Mouse (Mus musculus): Measurements from ENCODE around the gene Mlh1. TPM values are rescaled to one million over a fixed set of nuclear protein-coding genes. Genes with fewer than 3 reads are reported as not detected.

The Mlh1 gene
- polyA plus RNA-seq (2014; fragmentation: Nextera tagmentation; extraction: Ambion mirVana) = 38.5 and 45.5 TPM in 2 replicates

GRCm38 (mm10) chr9:111271434-111272160 lies at the start of gene Mlh1, which contains the start of gene Epm2aip1:
Gene Mlh1 (minus strand): TSS chr9:111271791.
Gene Epm2aip1 (plus strand): TSS chr9:111271929.
- WGBS = under 1% methylated on average over 62 of the region's 64 CpGs

GRCm38 (mm10) chr9:111320912-111321311 lies 49.3 kb upstream of the Mlh1 start:
- DNase-seq (ENCODE audit: low spot score) (no peak), ATAC-seq (ENCODE audit: low FRiP score) (no peak)
- H3K4me2 ChIP-seq (replicated peaks; ENCODE audit: low read depth, low read length) = no peak overlapping the region
- H3K9ac ChIP-seq (ENCODE audit: low read depth, low read length) = no peak overlapping the region
- 87% methylated on average over 4 of the region's 4 CpGs for WGBS
- no peaks in the 10 kb centered on the region for H3K4me1 ChIP-seq (replicated peaks; ENCODE audit: control insufficient read depth, insufficient read depth, low read length)
- no peak overlapping the region for H3K27ac ChIP-seq (ENCODE audit: low read depth, low read length)
- H3K36me3 ChIP-seq (ENCODE audit: control insufficient read depth, insufficient read depth, low read length) = no peaks in the 10 kb centered on the region
- H3K9me3 ChIP-seq (ENCODE audit: control insufficient read depth, low read length) = no peaks in the 10 kb centered on the region
- H3K4me3 ChIP-seq (ENCODE audit: low read depth, low read length) = no peak overlapping the region
- H3K27me3 ChIP-seq (ENCODE audit: control insufficient read depth, insufficient read depth, low read length) = no peaks in the 10 kb centered on the region

More at GRCm38 (mm10) chr9:111271434-111272160, at the start of gene Mlh1, which contains the start of gene Epm2aip1:
- Histone ChIP-seq H3K27me3 (ENCODE audit: control insufficient read depth, insufficient read depth, low read length) (no peaks in the 10 kb centered on the region), H3K4me1 (replicated peaks; ENCODE audit: control insufficient read depth, insufficient read depth, low read length) (peaks cover 8% of the 10 kb centered on the region), H3K27ac (ENCODE audit: low read depth, low read length) (peak within 1 kb of the TSS; percentile 89), H3K4me3 (ENCODE audit: low read depth, low read length) (peak within 1 kb of the TSS; percentile 74), H3K4me2 (replicated peaks; ENCODE audit: low read depth, low read length) (peak within 1 kb of the TSS; percentile 68), H3K9me3 (ENCODE audit: control insufficient read depth, low read length) (no peaks in the 10 kb centered on the region), H3K9ac (ENCODE audit: low read depth, low read length) (peak within 1 kb of the TSS; percentile 76), H3K36me3 (ENCODE audit: control insufficient read depth, insufficient read depth, low read length) (no peaks in the 10 kb centered on the region)
- peak; percentile 99 for DNase-seq (ENCODE audit: low spot score)
- peak; percentile 100 for ATAC-seq (ENCODE audit: low FRiP score)

- Histone ChIP-seq H3K9me3 (ENCODE audit: control insufficient read depth, low read length) (no peaks in the 10 kb centered on the region), H3K27ac (ENCODE audit: low read depth, low read length) (no peak overlapping the region), H3K4me3 (ENCODE audit: low read depth, low read length) (no peak overlapping the region), H3K36me3 (ENCODE audit: control insufficient read depth, insufficient read depth, low read length) (no peaks in the 10 kb centered on the region), H3K4me1 (replicated peaks; ENCODE audit: control insufficient read depth, insufficient read depth, low read length) (0 out of 2 replicates have a peak, but pooled peaks cover 5% of the 10 kb centered on the region), H3K27me3 (ENCODE audit: control insufficient read depth, insufficient read depth, low read length) (peaks cover 41% of the 10 kb centered on the region), H3K4me2 (replicated peaks; ENCODE audit: low read depth, low read length) (no peak overlapping the region), H3K9ac (ENCODE audit: low read depth, low read length) (no peak overlapping the region)
- no peak for ATAC-seq (ENCODE audit: low FRiP score)
- peak; percentile 67 for DNase-seq (ENCODE audit: low spot score)
- WGBS = 38% methylated on average over 5 of the region's 5 CpGs
Measured at GRCm38 (mm10) chr9:111314219-111314618, 42.6 kb upstream of the Mlh1 start.

DNA sequence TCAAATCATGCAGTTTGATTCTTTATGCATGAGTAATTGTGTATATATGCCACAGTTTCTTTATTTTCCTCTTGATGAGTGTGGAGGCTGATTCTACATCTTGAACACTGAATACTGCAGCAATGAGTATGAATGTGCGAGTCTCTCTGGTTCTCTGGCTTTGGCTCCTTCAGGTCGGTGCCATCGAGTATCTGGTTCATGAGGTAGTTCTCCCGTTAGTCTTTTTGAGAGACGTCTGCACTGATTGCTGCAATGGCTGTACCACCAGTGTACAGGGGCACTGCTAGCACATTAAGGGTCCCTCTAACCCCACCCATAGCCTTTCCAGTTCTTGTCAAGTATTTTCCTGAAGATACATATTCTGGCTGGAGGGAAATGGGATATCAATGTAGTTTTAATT lies 42.2 kb upstream of the Mlh1 start:
- no peak overlapping the region for H3K4me3 ChIP-seq (ENCODE audit: low read depth, low read length)
- 0 out of 2 replicates have a peak, but pooled peaks cover 5% of the 10 kb centered on the region for H3K4me1 ChIP-seq (replicated peaks; ENCODE audit: control insufficient read depth, insufficient read depth, low read length)
- DNase-seq (ENCODE audit: low spot score) (peak; percentile 18), ATAC-seq (ENCODE audit: low FRiP score) (no peak)
- peaks cover 41% of the 10 kb centered on the region for H3K27me3 ChIP-seq (ENCODE audit: control insufficient read depth, insufficient read depth, low read length)
- H3K4me2 ChIP-seq (replicated peaks; ENCODE audit: low read depth, low read length) = no peak overlapping the region
- no peak overlapping the region for H3K9ac ChIP-seq (ENCODE audit: low read depth, low read length)
- no peaks in the 10 kb centered on the region for H3K9me3 ChIP-seq (ENCODE audit: control insufficient read depth, low read length)
- no peak overlapping the region for H3K27ac ChIP-seq (ENCODE audit: low read depth, low read length)
- no peaks in the 10 kb centered on the region for H3K36me3 ChIP-seq (ENCODE audit: control insufficient read depth, insufficient read depth, low read length)
- 25% methylated on average over 5 of the region's 5 CpGs for WGBS

DNA sequence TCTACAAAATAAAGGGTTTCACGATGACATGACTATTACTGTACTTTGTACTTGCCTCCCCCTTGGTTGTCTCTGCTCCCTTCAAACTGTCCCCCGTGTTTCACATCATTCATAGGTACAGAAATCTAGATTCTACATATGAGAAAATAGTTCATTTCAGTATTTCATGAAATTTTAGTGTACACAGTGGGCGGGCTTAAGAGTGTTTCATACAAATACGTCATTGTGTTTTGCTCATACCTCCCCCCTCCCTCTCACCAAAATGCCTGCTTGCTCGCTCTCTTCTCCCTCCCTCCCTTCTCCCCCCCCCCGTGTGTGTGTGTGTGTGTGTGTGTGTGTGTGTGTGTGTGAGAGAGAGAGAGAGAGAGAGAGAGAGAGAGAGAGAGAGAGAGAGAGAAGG lies 41.7 kb upstream of the Mlh1 start:
- ATAC-seq (ENCODE audit: low FRiP score) (no peak), DNase-seq (ENCODE audit: low spot score) (no peak)
- Histone ChIP-seq H3K27ac (ENCODE audit: low read depth, low read length) (no peak overlapping the region), H3K4me3 (ENCODE audit: low read depth, low read length) (no peak overlapping the region), H3K4me1 (replicated peaks; ENCODE audit: control insufficient read depth, insufficient read depth, low read length) (0 out of 2 replicates have a peak, but pooled peaks cover 5% of the 10 kb centered on the region), H3K9me3 (ENCODE audit: control insufficient read depth, low read length) (no peaks in the 10 kb centered on the region), H3K36me3 (ENCODE audit: control insufficient read depth, insufficient read depth, low read length) (no peaks in the 10 kb centered on the region), H3K4me2 (replicated peaks; ENCODE audit: low read depth, low read length) (no peak overlapping the region), H3K27me3 (ENCODE audit: control insufficient read depth, insufficient read depth, low read length) (peaks cover 41% of the 10 kb centered on the region), H3K9ac (ENCODE audit: low read depth, low read length) (no peak overlapping the region)
- WGBS = 19% methylated on average over 5 of the region's 6 CpGs

DNA sequence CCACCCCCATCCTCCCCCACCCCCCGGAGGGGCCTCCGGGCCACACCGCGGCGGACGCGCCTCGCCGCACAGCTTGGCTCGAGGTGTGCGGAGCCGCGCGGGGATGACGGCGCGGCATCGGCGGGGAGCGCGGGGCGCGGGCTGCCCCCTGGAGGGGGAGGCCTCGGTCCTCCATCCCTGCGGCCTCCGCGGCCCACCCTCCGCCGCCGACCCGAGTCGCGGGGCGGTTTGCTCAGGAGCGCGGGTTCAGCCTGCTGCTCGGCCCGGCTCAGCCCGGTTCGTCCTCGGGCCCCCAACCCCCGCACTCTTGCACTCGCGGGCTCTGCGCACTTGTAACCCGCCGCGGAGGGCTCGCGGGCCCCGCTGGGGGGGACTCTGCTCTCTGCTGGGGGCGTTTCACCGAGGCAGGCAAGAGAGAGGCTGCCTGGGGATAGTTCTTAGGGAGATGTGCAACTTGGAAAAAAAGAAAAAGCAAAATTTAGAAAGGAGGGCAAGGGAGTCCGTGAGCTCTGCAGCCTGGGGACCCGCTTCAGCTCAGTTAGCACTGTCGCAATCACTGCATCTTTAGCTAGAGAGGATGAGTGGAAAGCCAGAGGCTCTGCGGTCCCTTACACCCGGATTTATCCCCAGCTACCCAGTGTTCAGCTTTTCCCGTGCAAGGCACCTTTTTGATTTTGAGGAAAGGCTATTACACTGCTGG lies 41.0 kb upstream of the Mlh1 start:
- Histone ChIP-seq H3K4me2 (replicated peaks; ENCODE audit: low read depth, low read length) (peak overlapping the region; percentile 99), H3K9me3 (ENCODE audit: control insufficient read depth, low read length) (no peaks in the 10 kb centered on the region), H3K4me3 (ENCODE audit: low read depth, low read length) (peak overlapping the region; percentile 49), H3K27me3 (ENCODE audit: control insufficient read depth, insufficient read depth, low read length) (peaks cover 41% of the 10 kb centered on the region), H3K36me3 (ENCODE audit: control insufficient read depth, insufficient read depth, low read length) (no peaks in the 10 kb centered on the region), H3K9ac (ENCODE audit: low read depth, low read length) (0 out of 2 replicates have a peak overlapping the region, but pooled peaks have one; percentile 27), H3K27ac (ENCODE audit: low read depth, low read length) (no peak overlapping the region), H3K4me1 (replicated peaks; ENCODE audit: control insufficient read depth, insufficient read depth, low read length) (0 out of 2 replicates have a peak, but pooled peaks cover 5% of the 10 kb centered on the region)
- 1% methylated on average over 42 of the region's 59 CpGs for WGBS
- ATAC-seq (ENCODE audit: low FRiP score) (peak; percentile 61), DNase-seq (ENCODE audit: low spot score) (peak; percentile 54)

DNA sequence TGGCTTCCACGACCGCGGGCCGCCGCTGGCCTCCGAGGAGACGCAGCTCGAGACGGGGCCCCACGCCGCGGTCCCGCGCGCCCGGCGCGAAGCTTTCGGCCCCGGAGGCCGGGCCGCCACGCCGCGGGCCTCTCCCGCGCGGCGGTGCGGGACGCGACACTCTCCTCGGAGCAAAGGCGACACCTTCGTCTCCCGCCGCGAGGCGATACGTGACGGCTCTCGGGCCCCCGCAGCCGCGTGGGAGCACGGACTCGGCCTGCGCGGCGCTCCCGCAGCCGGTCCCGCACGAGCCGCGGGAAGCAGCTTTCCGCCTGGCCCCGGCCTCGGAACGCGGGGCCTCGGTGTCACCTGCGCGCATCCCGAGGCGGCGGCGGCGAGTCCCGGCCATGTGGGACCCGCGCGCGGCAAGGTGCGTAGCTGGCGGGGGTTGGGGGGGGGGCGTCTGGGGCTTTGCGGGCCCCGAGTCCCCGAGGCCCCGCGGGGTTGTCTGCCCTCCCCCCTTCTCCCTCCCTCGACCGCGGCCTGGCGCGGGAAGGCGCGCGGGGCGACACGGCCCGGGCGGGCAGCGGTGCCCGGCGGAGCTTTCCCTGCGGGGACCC lies 40.4 kb upstream of the Mlh1 start:
- ATAC-seq (ENCODE audit: low FRiP score) = peak; percentile 49; the same call in 1 of the 2 replicates
- 2% methylated on average over 73 of the region's 98 CpGs for WGBS
- no peaks in the 10 kb centered on the region for H3K36me3 ChIP-seq (ENCODE audit: control insufficient read depth, insufficient read depth, low read length)
- no peaks in the 10 kb centered on the region for H3K9me3 ChIP-seq (ENCODE audit: control insufficient read depth, low read length)
- peaks cover 41% of the 10 kb centered on the region for H3K27me3 ChIP-seq (ENCODE audit: control insufficient read depth, insufficient read depth, low read length)
- peak overlapping the region; percentile 49 for H3K4me3 ChIP-seq (ENCODE audit: low read depth, low read length)
- 0 out of 2 replicates have a peak, but pooled peaks cover 5% of the 10 kb centered on the region for H3K4me1 ChIP-seq (replicated peaks; ENCODE audit: control insufficient read depth, insufficient read depth, low read length)
- no peak overlapping the region for H3K27ac ChIP-seq (ENCODE audit: low read depth, low read length)
- peak overlapping the region; percentile 99 for H3K4me2 ChIP-seq (replicated peaks; ENCODE audit: low read depth, low read length)
- DNase-seq (ENCODE audit: low spot score) = peak; percentile 50
- H3K9ac ChIP-seq (ENCODE audit: low read depth, low read length) = peak overlapping the region; percentile 7; the same call in 1 of the 2 replicates

- peak within 1 kb of the TSS; percentile 27; the same call in 1 of the 2 replicates for H3K9ac ChIP-seq (ENCODE audit: low read depth, low read length)
- ATAC-seq (ENCODE audit: low FRiP score) (peak; percentile 61), DNase-seq (ENCODE audit: low spot score) (peak; percentile 60)
- H3K36me3 ChIP-seq (ENCODE audit: control insufficient read depth, insufficient read depth, low read length) = no peaks in the 10 kb centered on the region
- peaks cover 41% of the 10 kb centered on the region for H3K27me3 ChIP-seq (ENCODE audit: control insufficient read depth, insufficient read depth, low read length)
- H3K4me3 ChIP-seq (ENCODE audit: low read depth, low read length) = peak within 1 kb of the TSS; percentile 49
- H3K9me3 ChIP-seq (ENCODE audit: control insufficient read depth, low read length) = no peaks in the 10 kb centered on the region
- 0 out of 2 replicates have a peak, but pooled peaks cover 5% of the 10 kb centered on the region for H3K4me1 ChIP-seq (replicated peaks; ENCODE audit: control insufficient read depth, insufficient read depth, low read length)
- 10% methylated on average over 68 of the region's 72 CpGs for WGBS
- H3K4me2 ChIP-seq (replicated peaks; ENCODE audit: low read depth, low read length) = peak within 1 kb of the TSS; percentile 99
- no peak within 1 kb of the TSS for H3K27ac ChIP-seq (ENCODE audit: low read depth, low read length)
Measured at GRCm38 (mm10) chr9:111311031-111311842, 39.6 kb upstream of the Mlh1 start, which contains the start of gene Trank1. Gene Trank1 (plus strand): TSS chr9:111311739.
